Mouse (Mus musculus) heart, postnatal 10 days (tissue): ENCODE measurements around the gene Acot6. TPM values are rescaled to one million over a fixed set of nuclear protein-coding genes. Genes with fewer than 3 reads are reported as not detected.

Source experiments
- DNase-seq, 2 experiments: peaks; one replicate each; pipeline ENCODE4 v3.0.0; 2021
- intact Hi-C: fragments of 180-260 bp; cut with DNase I; formaldehyde crosslinking; loops from one replicate; pipeline ENCODE4 v1.15.1; 2025
- total RNA-seq, 2 experiments: library from RNA; stranded (reverse); gene quantifications; 2 replicates each; pipeline ENCODE4 v1.2.3; 2021

Acot6 gene
- total RNA-seq, 2 experiments from 2014 or later = 3.3 to 3.8 TPM

- DNase-seq = no peak
- intact Hi-C loops = no loop called here
These were observed 849 bp upstream of the Acot6 start for GRCm38 (mm10) chr12:84099605-84100004.

- DNase-seq = no peak
- intact Hi-C loops = no loop called here
These were observed 383 bp upstream of the Acot6 start for GRCm38 (mm10) chr12:84100071-84100470.

GRCm38 (mm10) chr12:84101493-84101845, 1.0 kb downstream of the Acot6 start:
- intact Hi-C loops = no loop called here
- no peak for DNase-seq

GRCm38 (mm10) chr12:84107012-84107411, 6.6 kb downstream of the Acot6 start:
- DNase-seq = no peak
- intact Hi-C loops = no loop called here

GRCm38 (mm10) chr12:84107692-84108091, 7.2 kb downstream of the Acot6 start:
- no peak for DNase-seq

GRCm38 (mm10) chr12:84109924-84110323, 9.5 kb downstream of the Acot6 start:
- DNase-seq = no peak
- intact Hi-C loops = no loop called here

More at GRCm38 (mm10) chr12:84107692-84108091, 7.2 kb downstream of the Acot6 start:
- intact Hi-C loops = no loop called here

GRCm38 (mm10) chr12:84110814-84111213, 10.4 kb downstream of the Acot6 start:
- DNase-seq = no peak
- intact Hi-C loops = no loop called here

GRCm38 (mm10) chr12:84113676-84114075, 13.2 kb downstream of the Acot6 start:
- DNase-seq = no peak
- intact Hi-C loops = no loop called here

- intact Hi-C loops = no loop called here
These were observed 13.9 kb downstream of the Acot6 start, which contains the start of gene Dnal1 for GRCm38 (mm10) chr12:84114153-84114994. Dnal1 (plus strand) TSS chr12:84114366.

GRCm38 (mm10) chr12:84119584-84119983, 19.1 kb downstream of the Acot6 start:
- DNase-seq = no peak

More at GRCm38 (mm10) chr12:84114153-84114994, 13.9 kb downstream of the Acot6 start, which contains the start of gene Dnal1:
- DNase-seq = peak; percentile 91 to 92

GRCm38 (mm10) chr12:84125892-84126291, 25.4 kb downstream of the Acot6 start:
- DNase-seq = no peak
- intact Hi-C loops = no loop called here

More at GRCm38 (mm10) chr12:84119584-84119983, 19.1 kb downstream of the Acot6 start:
- intact Hi-C loops = no loop called here

GRCm38 (mm10) chr12:84126899-84127298, 26.4 kb downstream of the Acot6 start:
- intact Hi-C loops = no loop called here

GRCm38 (mm10) chr12:84128576-84128975, 28.1 kb downstream of the Acot6 start:
- intact Hi-C loops = no loop called here
- DNase-seq = no peak

More at GRCm38 (mm10) chr12:84126899-84127298, 26.4 kb downstream of the Acot6 start:
- DNase-seq = no peak

GRCm38 (mm10) chr12:84129931-84130330, 29.5 kb downstream of the Acot6 start:
- no peak for DNase-seq
- intact Hi-C loops = loop anchor here (10.0 kb wide), 1 partner anchor 155 kb away; no protein-coding TSS in a partner anchor

GRCm38 (mm10) chr12:84132265-84132664, 31.8 kb downstream of the Acot6 start:
- intact Hi-C loops = loop anchor here (10.0 kb wide), 1 partner anchor 157 kb away; no protein-coding TSS in a partner anchor
- DNase-seq = peak in 1 of 2 experiments; percentile 40

GRCm38 (mm10) chr12:84137131-84137530, 36.7 kb downstream of the Acot6 start:
- DNase-seq = no peak
- intact Hi-C loops = loop anchor here (10.0 kb wide), 1 partner anchor 162 kb away; no protein-coding TSS in a partner anchor

- intact Hi-C loops = no loop called here
- no peak for DNase-seq
These were observed 39.7 kb downstream of the Acot6 start for GRCm38 (mm10) chr12:84140135-84140534.

GRCm38 (mm10) chr12:84141271-84141670, 40.8 kb downstream of the Acot6 start:
- no peak for DNase-seq
- intact Hi-C loops = no loop called here

- DNase-seq = no peak
- intact Hi-C loops = no loop called here
These were observed 42.0 kb downstream of the Acot6 start for GRCm38 (mm10) chr12:84142281-84143050.

GRCm38 (mm10) chr12:84147954-84148621, 47.6 kb downstream of the Acot6 start, which contains the start of gene Pnma1:
Pnma1 (minus strand) TSS chr12:84148489.
- intact Hi-C loops = loop anchor here (5.0 kb wide), 1 partner anchor 99 kb away; no protein-coding TSS in a partner anchor

More at GRCm38 (mm10) chr12:84147954-84148621, 47.6 kb downstream of the Acot6 start, which contains the start of gene Pnma1:
- peak; percentile 77 to 81 for DNase-seq
